Mouse (Mus musculus): Measurements from ENCODE around the gene Tbx15. TPM values are rescaled to one million over a fixed set of nuclear protein-coding genes. Genes with fewer than 3 reads are reported as not detected.

The Tbx15 gene
- polyA plus RNA-seq, 1 experiment from 2014 or later = 0.24 TPM

DNA sequence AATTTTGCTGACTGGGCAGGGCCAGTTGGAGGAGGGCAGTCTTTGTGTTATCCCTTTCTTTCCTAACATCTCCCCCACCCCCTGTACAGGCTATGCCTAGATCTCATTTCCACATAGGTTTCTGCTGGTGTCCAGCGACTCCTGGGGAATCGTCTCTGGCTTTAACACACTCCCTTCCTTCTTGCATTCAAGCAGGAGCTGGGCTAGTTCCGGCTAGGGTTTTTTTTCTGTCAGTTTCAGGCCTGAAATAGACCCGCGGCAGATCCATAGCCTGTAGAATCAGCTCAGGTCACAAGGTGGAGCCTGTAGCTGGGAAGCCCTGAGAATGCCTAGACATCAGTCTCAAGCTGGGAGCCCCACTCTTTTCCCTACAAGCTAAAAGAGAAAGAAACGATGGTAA lies 9.7 kb downstream of the Tbx15 start:
- Histone ChIP-seq H3K9ac (ENCODE audit: low read length) (no peak overlapping the region), H3K27ac (replicated peaks in 1 of 2; ENCODE audit: control insufficient read depth in 1 of 2, insufficient read depth in 1 of 2, low read depth in 2 of 2, low read length in 2 of 2) (no peak overlapping the region), H3K4me1 (ENCODE audit: control insufficient read depth in 2 of 2, insufficient read depth in 2 of 2, low read length in 2 of 2) (peaks cover 2 to 12% of the 10 kb centered on the region in 2 experiments; a peak in 2 of 4 replicates), H3K4me2 (ENCODE audit: low read length) (no peak overlapping the region), H3K9me3 (ENCODE audit: control insufficient read depth, low read length) (no peaks in the 10 kb centered on the region), H3K36me3 (ENCODE audit: control insufficient read depth, insufficient read depth, low read length) (no peaks in the 10 kb centered on the region), H3K27me3 (ENCODE audit: control insufficient read depth, insufficient read depth, low read length) (peaks cover 100% of the 10 kb centered on the region), H3K4me3 (ENCODE audit: control insufficient read depth in 1 of 2, insufficient read depth in 1 of 2, low read depth in 1 of 2, low read length in 2 of 2) (no peak overlapping the region)
- WGBS = under 1% methylated on average over 6 of the region's 6 CpGs
- ATAC-seq (ENCODE audit: insufficient number of reproducible peaks, insufficient read depth, low FRiP score, low read depth) = no peak

DNA sequence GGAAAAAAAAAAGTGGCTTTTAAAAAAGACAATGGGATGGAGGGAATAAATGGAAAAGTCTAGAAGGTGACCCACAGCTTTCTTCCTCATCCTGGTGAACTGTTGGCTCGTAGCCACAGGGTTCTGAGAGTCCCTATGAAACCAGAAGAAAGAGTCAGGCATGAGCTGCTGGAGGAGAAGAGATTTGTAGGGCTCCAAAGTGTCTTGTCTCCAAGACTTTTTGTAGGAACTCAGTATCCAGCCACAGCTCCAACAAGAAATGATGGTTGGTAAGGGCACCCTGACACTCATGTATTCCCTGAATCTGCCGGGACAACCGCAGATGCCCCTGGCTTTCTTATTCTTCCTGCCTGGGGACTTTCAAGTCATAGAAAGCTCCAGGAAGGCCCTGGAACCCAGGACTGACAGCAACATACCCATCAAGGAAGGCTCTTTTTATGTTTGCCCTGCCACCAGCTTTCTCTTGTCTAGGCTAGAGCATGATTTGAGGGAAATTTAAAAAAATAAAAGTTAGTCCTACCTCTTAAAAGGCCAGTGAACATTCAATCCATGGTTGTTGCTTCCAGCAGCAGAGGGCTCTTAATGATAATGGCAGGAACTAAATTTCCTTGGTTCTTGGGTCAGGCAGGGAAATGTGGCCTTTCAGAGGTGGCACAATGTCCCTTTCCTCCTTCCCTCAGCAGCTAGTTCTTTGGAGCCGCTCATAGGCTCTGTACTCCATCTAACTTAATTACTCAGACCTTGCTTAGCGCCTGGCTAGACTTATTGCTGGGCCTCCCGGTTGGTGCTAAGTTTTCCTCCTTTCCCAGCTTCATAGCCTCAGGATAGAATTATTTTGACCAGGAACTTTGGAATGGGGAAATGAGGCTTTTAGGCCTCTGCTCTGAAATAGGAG lies 11.3 kb downstream of the Tbx15 start:
- Histone ChIP-seq H3K9me3 (ENCODE audit: control insufficient read depth, low read length) (no peaks in the 10 kb centered on the region), H3K4me2 (ENCODE audit: low read length) (no peak overlapping the region), H3K9ac (ENCODE audit: low read length) (no peak overlapping the region), H3K27me3 (ENCODE audit: control insufficient read depth, insufficient read depth, low read length) (peaks cover 100% of the 10 kb centered on the region), H3K4me1 (ENCODE audit: control insufficient read depth in 2 of 2, insufficient read depth in 2 of 2, low read length in 2 of 2) (peaks cover 2 to 12% of the 10 kb centered on the region in 2 experiments; a peak in 2 of 4 replicates), H3K36me3 (ENCODE audit: control insufficient read depth, insufficient read depth, low read length) (no peaks in the 10 kb centered on the region), H3K27ac (replicated peaks in 1 of 2; ENCODE audit: control insufficient read depth in 1 of 2, insufficient read depth in 1 of 2, low read depth in 2 of 2, low read length in 2 of 2) (no peak overlapping the region), H3K4me3 (ENCODE audit: control insufficient read depth in 1 of 2, insufficient read depth in 1 of 2, low read depth in 1 of 2, low read length in 2 of 2) (no peak overlapping the region)
- no peak for ATAC-seq (ENCODE audit: insufficient number of reproducible peaks, insufficient read depth, low FRiP score, low read depth)
- 18% methylated on average over 6 of the region's 6 CpGs for WGBS

DNA sequence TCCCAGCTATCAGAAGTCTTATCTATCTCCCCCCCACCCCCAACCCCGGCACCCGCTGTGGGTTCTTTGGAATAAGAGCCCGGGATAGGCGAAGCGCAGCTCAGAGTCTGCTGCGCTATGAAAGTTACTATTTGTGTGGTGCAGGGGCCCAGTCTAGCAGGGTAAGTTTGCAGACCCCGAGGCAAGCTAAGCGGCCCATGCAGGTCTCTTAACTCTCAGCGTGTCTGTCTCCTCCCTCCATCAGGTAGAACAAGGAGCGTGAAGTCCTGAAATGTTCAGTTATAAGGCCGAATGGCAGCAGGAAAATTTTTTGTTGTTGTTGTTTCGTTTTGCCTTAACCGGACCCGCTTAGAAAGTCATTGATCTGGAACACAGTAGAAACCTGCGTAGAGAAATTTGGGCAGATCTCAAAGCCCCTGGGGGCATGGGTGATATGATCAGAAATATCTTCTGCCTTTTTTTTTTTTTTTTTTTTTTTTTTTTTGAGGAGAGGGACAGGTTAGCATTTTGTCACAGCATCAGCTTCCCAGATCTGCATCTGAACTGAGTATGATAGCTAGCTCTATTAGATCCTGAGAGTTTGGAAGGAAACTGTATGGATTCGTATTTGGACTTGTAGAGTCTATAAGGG lies 12.4 kb downstream of the Tbx15 start:
- Histone ChIP-seq H3K4me1 (ENCODE audit: control insufficient read depth in 2 of 2, insufficient read depth in 2 of 2, low read length in 2 of 2) (peaks cover 2 to 12% of the 10 kb centered on the region in 2 experiments; a peak in 2 of 4 replicates), H3K27me3 (ENCODE audit: control insufficient read depth, insufficient read depth, low read length) (peaks cover 100% of the 10 kb centered on the region), H3K27ac (replicated peaks in 1 of 2; ENCODE audit: control insufficient read depth in 1 of 2, insufficient read depth in 1 of 2, low read depth in 2 of 2, low read length in 2 of 2) (no peak overlapping the region), H3K9me3 (ENCODE audit: control insufficient read depth, low read length) (no peaks in the 10 kb centered on the region), H3K9ac (ENCODE audit: low read length) (no peak overlapping the region), H3K36me3 (ENCODE audit: control insufficient read depth, insufficient read depth, low read length) (no peaks in the 10 kb centered on the region), H3K4me3 (ENCODE audit: control insufficient read depth in 1 of 2, insufficient read depth in 1 of 2, low read depth in 1 of 2, low read length in 2 of 2) (peak overlapping the region in 1 of 2 experiments; percentile 46; a peak in 1 of 4 replicates), H3K4me2 (ENCODE audit: low read length) (no peak overlapping the region)
- WGBS = 3% methylated on average over 16 of the region's 16 CpGs
- ATAC-seq (ENCODE audit: insufficient number of reproducible peaks, insufficient read depth, low FRiP score, low read depth) = no peak

DNA sequence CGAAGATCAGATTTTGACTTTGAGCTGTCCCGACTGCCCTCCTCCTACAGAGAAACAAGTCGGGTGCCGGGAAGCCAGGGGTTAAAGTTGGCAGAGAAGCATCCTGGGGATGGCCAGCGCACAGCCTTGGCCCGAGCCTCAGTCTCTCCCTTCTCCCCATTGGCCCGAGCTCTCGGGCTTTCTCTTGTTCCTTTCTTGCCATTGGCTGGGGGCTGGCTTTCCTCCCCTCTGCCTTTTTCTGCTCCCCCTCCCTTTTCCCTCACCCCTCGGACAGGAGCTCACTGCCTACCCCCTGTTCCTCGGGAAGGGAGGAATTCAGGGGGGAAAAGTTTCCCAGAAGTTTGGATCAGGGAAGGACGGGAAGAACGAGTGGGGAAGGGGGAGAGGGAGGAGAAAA lies 12.9 kb downstream of the Tbx15 start:
- Histone ChIP-seq H3K9me3 (ENCODE audit: control insufficient read depth, low read length) (no peaks in the 10 kb centered on the region), H3K36me3 (ENCODE audit: control insufficient read depth, insufficient read depth, low read length) (no peaks in the 10 kb centered on the region), H3K4me1 (ENCODE audit: control insufficient read depth in 2 of 2, insufficient read depth in 2 of 2, low read length in 2 of 2) (peaks cover 2 to 12% of the 10 kb centered on the region in 2 experiments; a peak in 2 of 4 replicates), H3K9ac (ENCODE audit: low read length) (no peak overlapping the region), H3K27ac (replicated peaks in 1 of 2; ENCODE audit: control insufficient read depth in 1 of 2, insufficient read depth in 1 of 2, low read depth in 2 of 2, low read length in 2 of 2) (no peak overlapping the region), H3K4me2 (ENCODE audit: low read length) (peak overlapping the region; percentile 82), H3K27me3 (ENCODE audit: control insufficient read depth, insufficient read depth, low read length) (peaks cover 100% of the 10 kb centered on the region), H3K4me3 (ENCODE audit: control insufficient read depth in 1 of 2, insufficient read depth in 1 of 2, low read depth in 1 of 2, low read length in 2 of 2) (peak overlapping the region in 1 of 2 experiments; percentile 46; a peak in 2 of 4 replicates)
- under 1% methylated on average over 12 of the region's 12 CpGs for WGBS
- ATAC-seq (ENCODE audit: insufficient number of reproducible peaks, insufficient read depth, low FRiP score, low read depth) = no peak

DNA sequence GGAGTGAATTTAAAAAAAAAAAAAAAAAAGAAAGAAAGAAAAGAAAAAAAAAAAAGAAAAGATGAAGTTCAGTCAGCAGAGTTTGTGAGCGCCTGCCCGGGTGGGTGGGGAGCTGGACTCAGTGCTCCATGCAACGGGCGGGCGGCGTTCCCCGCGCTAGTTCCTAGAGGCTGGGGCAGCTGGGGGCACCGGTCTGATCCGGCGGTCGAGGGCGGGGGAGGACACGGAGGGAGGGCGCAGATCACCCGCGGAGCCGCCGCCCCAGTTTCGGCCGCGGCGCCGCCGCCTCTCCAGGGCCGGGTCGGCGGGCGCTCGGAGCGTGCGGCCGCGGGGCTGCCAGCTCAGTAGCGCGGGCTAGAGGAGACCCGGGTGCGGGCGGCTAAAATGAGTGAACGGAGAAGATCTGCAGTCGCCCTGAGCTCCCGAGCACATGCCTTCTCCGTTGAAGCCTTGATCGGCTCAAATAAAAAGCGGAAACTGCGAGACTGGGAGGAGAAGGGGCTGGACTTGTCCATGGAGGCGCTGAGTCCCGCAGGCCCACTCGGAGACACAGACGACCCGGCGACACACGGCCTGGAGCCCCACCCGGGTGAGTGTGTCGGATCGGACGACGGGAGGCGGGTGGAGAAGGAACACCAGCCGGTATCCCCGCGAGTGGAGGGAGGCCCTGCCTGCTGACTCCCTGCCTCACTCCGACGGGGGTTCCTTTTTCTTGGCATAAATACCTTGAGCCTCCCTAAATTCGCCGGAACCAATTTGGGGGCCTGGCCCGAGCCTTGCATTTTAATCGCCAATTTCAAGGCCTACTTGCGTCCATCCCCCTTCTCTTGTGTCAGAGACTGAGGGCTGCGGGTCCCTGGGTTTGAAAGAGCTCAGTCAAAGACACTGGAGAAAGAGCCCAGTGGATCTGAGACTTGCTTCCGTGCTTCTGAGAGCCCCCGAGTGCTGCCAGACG lies 13.6 kb downstream of the Tbx15 start:
- Histone ChIP-seq H3K4me2 (ENCODE audit: low read length) (peak overlapping the region; percentile 82), H3K27ac (replicated peaks in 1 of 2; ENCODE audit: control insufficient read depth in 1 of 2, insufficient read depth in 1 of 2, low read depth in 2 of 2, low read length in 2 of 2) (no peak overlapping the region)
- 1% methylated on average over 73 of the region's 73 CpGs for WGBS

DNA sequence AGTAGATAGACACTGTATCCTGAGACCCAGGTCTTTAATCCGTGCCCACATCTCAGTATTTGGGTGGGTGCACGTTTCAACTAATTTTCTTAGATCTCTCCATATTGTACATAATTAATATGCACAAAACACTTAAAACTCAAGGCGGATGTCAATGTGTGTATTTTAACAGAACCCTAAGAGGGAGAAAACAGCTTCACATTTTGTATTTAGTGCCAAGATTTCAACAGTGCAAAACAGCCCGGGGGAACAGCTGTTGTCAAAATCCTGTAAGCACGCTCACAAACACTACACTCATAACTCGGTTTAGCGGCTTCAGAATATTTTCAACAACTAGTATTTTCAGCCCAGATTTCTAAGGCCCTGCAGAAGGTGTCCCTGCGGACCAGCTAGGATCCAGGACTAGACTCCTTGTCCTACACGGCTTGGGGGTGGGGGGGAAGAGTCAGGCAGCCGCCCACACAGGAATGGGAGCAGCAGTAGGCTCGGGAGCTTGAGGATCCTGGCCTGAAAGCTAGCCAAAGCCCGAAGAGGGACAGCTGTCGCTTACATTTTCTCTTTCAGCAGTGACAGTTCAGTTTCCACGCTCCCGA lies 14.5 kb downstream of the Tbx15 start:
- no peak overlapping the region for H3K27ac ChIP-seq (replicated peaks in 1 of 2; ENCODE audit: control insufficient read depth in 1 of 2, insufficient read depth in 1 of 2, low read depth in 2 of 2, low read length in 2 of 2)
- H3K27me3 ChIP-seq (ENCODE audit: control insufficient read depth, insufficient read depth, low read length) = peaks cover 100% of the 10 kb centered on the region
- WGBS = 3% methylated on average over 15 of the region's 15 CpGs
- peaks cover 2 to 12% of the 10 kb centered on the region in 2 experiments; a peak in 2 of 4 replicates for H3K4me1 ChIP-seq (ENCODE audit: control insufficient read depth in 2 of 2, insufficient read depth in 2 of 2, low read length in 2 of 2)
- no peaks in the 10 kb centered on the region for H3K36me3 ChIP-seq (ENCODE audit: control insufficient read depth, insufficient read depth, low read length)
- peak overlapping the region in 1 of 2 experiments; percentile 6; a peak in 1 of 4 replicates for H3K4me3 ChIP-seq (ENCODE audit: control insufficient read depth in 1 of 2, insufficient read depth in 1 of 2, low read depth in 1 of 2, low read length in 2 of 2)
- no peak for ATAC-seq (ENCODE audit: insufficient number of reproducible peaks, insufficient read depth, low FRiP score, low read depth)
- no peak overlapping the region for H3K9ac ChIP-seq (ENCODE audit: low read length)
- no peaks in the 10 kb centered on the region for H3K9me3 ChIP-seq (ENCODE audit: control insufficient read depth, low read length)
- H3K4me2 ChIP-seq (ENCODE audit: low read length) = no peak overlapping the region

More for the DNA sequence above, 13.6 kb downstream of the Tbx15 start:
- Histone ChIP-seq H3K9ac (ENCODE audit: low read length) (peak overlapping the region; percentile 28; the same call in 1 of the 2 replicates), H3K4me3 (ENCODE audit: control insufficient read depth in 1 of 2, insufficient read depth in 1 of 2, low read depth in 1 of 2, low read length in 2 of 2) (peak overlapping the region; percentile 37 to 46), H3K27me3 (ENCODE audit: control insufficient read depth, insufficient read depth, low read length) (peaks cover 100% of the 10 kb centered on the region), H3K9me3 (ENCODE audit: control insufficient read depth, low read length) (no peaks in the 10 kb centered on the region), H3K36me3 (ENCODE audit: control insufficient read depth, insufficient read depth, low read length) (no peaks in the 10 kb centered on the region), H3K4me1 (ENCODE audit: control insufficient read depth in 2 of 2, insufficient read depth in 2 of 2, low read length in 2 of 2) (peaks cover 2 to 12% of the 10 kb centered on the region in 2 experiments; a peak in 2 of 4 replicates)
- peak; percentile 49 for ATAC-seq (ENCODE audit: insufficient number of reproducible peaks, insufficient read depth, low FRiP score, low read depth)
